Comparison of ENCODE assay signal across 1 mouse cellular context in genomic region chr6:113261174-113261858, GRCm38 (mm10).
TF ChIP-seq lines count a peak whose summit lies in the region.

No protein-coding gene starts in this region.

TF ChIP-seq in CH12.LX, 34 proteins besides CTCF, POLR2A, EP300 and RAD21:
- TF ChIP-seq USF1 (IDR thresholded peaks at IDR 0.05; ENCODE audit: low read depth, low read length) (no peak), MXI1 (IDR thresholded peaks at IDR 0.05; ENCODE audit: low read depth, low read length) (no peak), MAFK (IDR thresholded peaks at IDR 0.05; ENCODE audit: insufficient replicate concordance, low read length) (no peak), MEF2A (IDR thresholded peaks at IDR 0.05; ENCODE audit: borderline replicate concordance, low read depth, low read length) (peak; percentile 38; the same call in 1 of the 2 replicates), BHLHE40 (IDR thresholded peaks at IDR 0.05; ENCODE audit: low read depth, low read length) (0 out of 2 replicates have a peak, but pooled peaks have one; percentile 12), JUN (IDR thresholded peaks at IDR 0.05; ENCODE audit: insufficient read depth, low read depth, low read length) (no peak), TBP (conservative IDR thresholded peaks at IDR 0.05; ENCODE audit: low read depth, low read length) (no peak), KAT2A (IDR thresholded peaks at IDR 0.05; ENCODE audit: insufficient replicate concordance, low read length) (no peak), NELFE (IDR thresholded peaks at IDR 0.05; ENCODE audit: low read depth, low read length) (no peak), MAZ (IDR thresholded peaks at IDR 0.05; ENCODE audit: low read depth, low read length) (no peak), NRF1 (IDR thresholded peaks at IDR 0.05; ENCODE audit: low read depth, low read length) (no peak), ELF1 (IDR thresholded peaks at IDR 0.05; ENCODE audit: low read depth, low read length) (no peak), ZKSCAN1 (IDR thresholded peaks at IDR 0.05; ENCODE audit: borderline replicate concordance, low read depth, low read length) (no peak), CHD2 (IDR thresholded peaks at IDR 0.05; ENCODE audit: low read length) (no peak), MYC (IDR thresholded peaks at IDR 0.05; ENCODE audit: low read depth, low read length) (0 out of 2 replicates have a peak, but pooled peaks have one; percentile 28), IRF4 (IDR thresholded peaks at IDR 0.05; ENCODE audit: low read depth, low read length) (peak; percentile 61; the same call in 1 of the 2 replicates), USF2 (conservative IDR thresholded peaks at IDR 0.05; ENCODE audit: low read depth, low read length) (no peak), JUND (conservative IDR thresholded peaks at IDR 0.05; ENCODE audit: low read depth, low read length) (no peak), MAX (IDR thresholded peaks at IDR 0.05; ENCODE audit: low read length) (no peak), ZC3H11A (IDR thresholded peaks at IDR 0.05; ENCODE audit: low read depth, low read length) (no peak), ETS1 (conservative IDR thresholded peaks at IDR 0.05; ENCODE audit: low read depth, low read length) (peak; percentile 46), SIN3A (IDR thresholded peaks at IDR 0.05; ENCODE audit: low read length) (no peak; the same call in 1 of the 2 replicates), PAX5 (IDR thresholded peaks at IDR 0.05; ENCODE audit: low read length) (no peak), TCF12 (IDR thresholded peaks at IDR 0.05; ENCODE audit: low read depth, low read length) (no peak), SMC3 (IDR thresholded peaks at IDR 0.05; ENCODE audit: low read depth, low read length) (peak; percentile 64), GABPA (IDR thresholded peaks at IDR 0.05; ENCODE audit: insufficient replicate concordance, low read depth, low read length) (no peak), E2F4 (IDR thresholded peaks at IDR 0.05; ENCODE audit: insufficient replicate concordance, low read depth, low read length) (no peak), RCOR1 (conservative IDR thresholded peaks at IDR 0.05; ENCODE audit: low read depth, low read length) (no peak)
